Mouse (Mus musculus): ENCODE results near the gene A730071L15Rik. TPM values are rescaled to one million over a fixed set of nuclear protein-coding genes. Genes with fewer than 3 reads are reported as not detected.

The A730071L15Rik gene
- total RNA-seq, 2 experiments from 2014 or later: 0.56 TPM; not detected in 1

DNA sequence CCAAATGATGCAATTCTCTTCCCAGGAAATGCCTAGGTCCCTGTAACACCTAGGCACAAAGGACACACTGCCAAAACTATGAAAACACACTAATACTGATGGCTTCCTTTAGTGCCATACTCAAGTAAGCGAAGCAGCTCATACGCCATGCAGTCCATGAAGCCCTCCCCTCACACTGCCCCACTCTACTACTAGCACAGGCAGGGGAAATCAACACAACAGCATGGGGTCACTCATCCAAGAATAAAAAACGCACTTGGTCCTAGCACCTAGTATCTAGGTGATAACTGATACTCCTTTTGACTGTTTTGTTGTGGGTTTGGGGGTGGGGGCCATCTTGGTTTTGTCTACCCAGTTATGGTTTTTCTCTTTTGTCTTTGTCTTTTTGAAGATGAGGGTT is 12.4 kb upstream of the A730071L15Rik start:
- TF ChIP-seq CTCF (IDR thresholded peaks at IDR 0.05): no peak
- DNase-seq (ENCODE audit: extremely low spot score in 1 of 2, low spot score in 2 of 2): no peak
- Histone ChIP-seq H3K27ac (peak overlapping the region; percentile 51), H3K4me3 (no peak overlapping the region)
- intact Hi-C loops (cut with DNase I): no loop called here

- TF ChIP-seq CTCF (IDR thresholded peaks at IDR 0.05): peak; percentile 99
- DNase-seq (ENCODE audit: extremely low spot score in 1 of 2, low spot score in 2 of 2): peak; percentile 90 to 93
- H3K27ac ChIP-seq: peak overlapping the region; percentile 51
- intact Hi-C loops (cut with DNase I): loop anchor here (1.0 kb wide), 2 partner anchors 192 to 197 kb away; no protein-coding TSS in a partner anchor
- no peak overlapping the region for H3K4me3 ChIP-seq
Observed at GRCm38 (mm10) chr11:6187878-6188277, 12.0 kb upstream of the A730071L15Rik start.

GRCm38 (mm10) chr11:6196780-6197179 is 3.0 kb upstream of the A730071L15Rik start:
- Histone ChIP-seq H3K27ac (no peak overlapping the region), H3K4me3 (no peak overlapping the region)
- no peak for DNase-seq (ENCODE audit: extremely low spot score in 1 of 2, low spot score in 2 of 2)
- no peak; the same call in 1 of the 2 replicates for TF ChIP-seq CTCF (IDR thresholded peaks at IDR 0.05)
- intact Hi-C loops (cut with DNase I): no loop called here

DNA sequence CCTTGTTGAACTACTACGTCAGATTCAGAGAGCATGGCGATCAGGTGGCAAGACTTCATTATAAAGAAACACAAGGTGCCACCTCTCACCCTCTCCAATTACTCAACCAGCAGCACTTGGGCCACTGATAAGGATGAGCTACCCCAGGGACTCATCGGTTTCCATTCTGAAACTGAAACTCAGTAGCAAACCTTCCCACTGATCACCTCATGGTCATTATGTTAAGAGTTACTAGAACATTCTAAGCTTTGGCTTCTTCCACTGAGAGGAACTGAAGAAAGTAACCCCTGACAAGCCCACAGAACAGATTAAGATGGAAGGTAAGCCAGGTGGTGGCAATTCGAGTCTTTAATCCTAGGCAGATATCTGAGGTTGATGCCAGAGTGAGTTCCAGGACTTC is 1.4 kb upstream of the A730071L15Rik start:
- intact Hi-C loops (cut with DNase I): no loop called here
- peak overlapping the region; percentile 99 for H3K4me3 ChIP-seq
- no peak overlapping the region for H3K27ac ChIP-seq
- no peak for DNase-seq (ENCODE audit: extremely low spot score in 1 of 2, low spot score in 2 of 2)
- no peak for TF ChIP-seq CTCF (IDR thresholded peaks at IDR 0.05)

- DNase-seq (ENCODE audit: extremely low spot score in 1 of 2, low spot score in 2 of 2): peak; percentile 87 to 88
- Histone ChIP-seq H3K27ac (peak within 1 kb of the TSS; percentile 100), H3K4me3 (peak within 1 kb of the TSS; percentile 99)
- no peak for TF ChIP-seq CTCF (IDR thresholded peaks at IDR 0.05)
- intact Hi-C loops (cut with DNase I): loop anchor here (2.0 kb wide), 1 partner anchor 67 kb away; the partner anchor contains the start of gene Ddx56
Observed at GRCm38 (mm10) chr11:6200087-6200569, 299 bp downstream of the A730071L15Rik start, which contains the start of gene Nudcd3. TSS of gene Nudcd3 (minus strand) at chr11:6200415.

DNA sequence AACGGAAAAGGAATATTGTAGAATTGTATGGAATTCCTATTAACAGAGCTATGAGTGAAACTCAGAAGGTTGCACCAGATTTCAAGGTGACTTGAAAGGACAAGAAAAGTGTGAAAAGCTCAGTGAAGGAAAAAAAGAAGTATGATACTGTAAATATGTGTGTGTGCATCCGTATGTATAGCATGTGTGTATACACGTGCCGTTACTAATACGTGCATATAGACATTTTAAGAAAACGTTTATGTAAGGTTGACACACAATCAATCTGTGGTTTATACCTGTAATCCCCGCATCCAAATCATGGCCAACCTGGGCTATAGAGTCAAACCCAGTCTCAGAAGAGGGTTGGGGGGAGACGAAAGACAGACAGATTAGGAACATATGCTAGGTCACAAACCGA is 741 bp downstream of the A730071L15Rik start:
- peak overlapping the region; percentile 99 for H3K4me3 ChIP-seq
- no peak for TF ChIP-seq CTCF (IDR thresholded peaks at IDR 0.05)
- DNase-seq (ENCODE audit: extremely low spot score in 1 of 2, low spot score in 2 of 2): no peak
- H3K27ac ChIP-seq: peak overlapping the region; percentile 100
- intact Hi-C loops (cut with DNase I): loop anchor here (2.0 kb wide), 1 partner anchor 66 kb away; the partner anchor contains the start of gene Ddx56

- no peak for TF ChIP-seq CTCF (IDR thresholded peaks at IDR 0.05)
- Histone ChIP-seq H3K4me3 (no peak overlapping the region), H3K27ac (no peak overlapping the region)
- intact Hi-C loops (cut with DNase I): no loop called here
- no peak for DNase-seq (ENCODE audit: extremely low spot score in 1 of 2, low spot score in 2 of 2)
Observed at GRCm38 (mm10) chr11:6207090-6207489, 7.3 kb downstream of the A730071L15Rik start.

DNA sequence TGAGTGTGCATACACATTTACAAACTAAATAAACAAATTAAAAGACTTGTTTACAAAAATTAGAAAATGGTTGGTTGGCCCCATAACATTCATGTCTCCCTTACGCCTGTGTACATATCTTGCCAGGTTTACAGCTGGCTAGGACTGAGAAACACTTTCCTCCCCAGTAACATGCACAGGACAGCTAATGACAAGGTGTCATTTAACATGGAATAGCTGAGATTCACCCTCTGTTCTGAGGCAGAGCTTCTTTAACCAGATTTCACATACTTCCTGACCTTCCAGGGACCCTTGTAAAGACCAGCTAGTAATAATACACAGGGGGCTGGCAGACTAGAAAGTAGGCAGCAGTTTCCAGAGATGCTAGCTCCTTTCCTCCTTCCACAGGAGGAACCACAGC is 8.3 kb downstream of the A730071L15Rik start:
- Histone ChIP-seq H3K4me3 (no peak overlapping the region), H3K27ac (no peak overlapping the region)
- intact Hi-C loops (cut with DNase I): no loop called here
- TF ChIP-seq CTCF (IDR thresholded peaks at IDR 0.05): no peak
- no peak for DNase-seq (ENCODE audit: extremely low spot score in 1 of 2, low spot score in 2 of 2)

DNA sequence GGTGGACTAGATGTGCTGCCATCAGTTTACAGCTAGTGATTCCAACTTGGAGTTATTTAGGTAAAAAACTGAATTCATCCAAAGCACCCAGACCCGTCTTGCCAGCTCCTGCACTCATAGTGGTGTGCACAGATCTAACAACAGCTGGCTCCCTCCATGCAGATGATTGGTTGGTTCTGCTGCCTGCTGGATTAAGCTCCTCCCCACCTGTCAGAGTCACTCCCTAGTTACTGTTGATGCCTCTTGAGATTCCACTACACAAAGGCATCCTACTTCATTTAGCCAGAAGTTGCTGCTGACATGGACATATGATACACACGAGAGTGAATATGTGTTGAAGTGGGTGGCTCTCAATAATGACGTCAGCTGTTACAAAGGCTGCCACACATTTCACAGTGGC is 17.0 kb downstream of the A730071L15Rik start:
- DNase-seq (ENCODE audit: extremely low spot score in 1 of 2, low spot score in 2 of 2): no peak
- Histone ChIP-seq H3K27ac (no peak overlapping the region), H3K4me3 (no peak overlapping the region)
- intact Hi-C loops (cut with DNase I): no loop called here
- no peak for TF ChIP-seq CTCF (IDR thresholded peaks at IDR 0.05)

- Histone ChIP-seq H3K27ac (no peak overlapping the region), H3K4me3 (no peak overlapping the region)
- DNase-seq (ENCODE audit: extremely low spot score in 1 of 2, low spot score in 2 of 2): no peak
- no peak for TF ChIP-seq CTCF (IDR thresholded peaks at IDR 0.05)
- intact Hi-C loops (cut with DNase I): no loop called here
Observed at GRCm38 (mm10) chr11:6218189-6218896, 18.5 kb downstream of the A730071L15Rik start.

- no peak overlapping the region for H3K4me3 ChIP-seq
- no peak for DNase-seq (ENCODE audit: extremely low spot score in 1 of 2, low spot score in 2 of 2)
- TF ChIP-seq CTCF (IDR thresholded peaks at IDR 0.05): no peak
- intact Hi-C loops (cut with DNase I): no loop called here
- no peak overlapping the region for H3K27ac ChIP-seq
Observed at GRCm38 (mm10) chr11:6219967-6220366, 20.1 kb downstream of the A730071L15Rik start.

GRCm38 (mm10) chr11:6222187-6222586 is 22.4 kb downstream of the A730071L15Rik start:
- Histone ChIP-seq H3K27ac (no peak overlapping the region), H3K4me3 (no peak overlapping the region)
- no peak; the same call in 1 of the 2 replicates for TF ChIP-seq CTCF (IDR thresholded peaks at IDR 0.05)
- DNase-seq (ENCODE audit: extremely low spot score in 1 of 2, low spot score in 2 of 2): no peak
- intact Hi-C loops (cut with DNase I): no loop called here
